Mouse (Mus musculus) kidney, adult 2 months (tissue): Measurements from ENCODE around the gene Acbd3. TPM values are rescaled to one million over a fixed set of nuclear protein-coding genes. Genes with fewer than 3 reads are reported as not detected.
A peak's percentile ranks its signal among the peaks of the same experiment; 100 is the strongest.

Experiments
- DNase-seq: peaks from one replicate; pipeline ENCODE4 v3.0.0; 2021
- H3K27ac ChIP-seq: fragments of 200-500 bp; 2 replicates; pipeline ENCODE4 v1.5.1; 2012; ENCODE audit warnings: low read depth, low read length, control low read depth, inconsistent platforms; ENCODE audit not compliant: insufficient read depth
- H3K27me3 ChIP-seq: fragments of 200-500 bp; replicated peaks from 2 replicates; pipeline ENCODE4 v1.6.1; 2012; ENCODE audit warnings: mild to moderate bottlenecking, moderate library complexity, low read length, inconsistent platforms; ENCODE audit not compliant: control insufficient read depth, insufficient read depth
- H3K36me3 ChIP-seq: fragments of 200-500 bp; 2 replicates; pipeline ENCODE4 v1.6.1; 2012; ENCODE audit warnings: mild to moderate bottlenecking, moderate library complexity, low read length, inconsistent platforms; ENCODE audit not compliant: control insufficient read depth, insufficient read depth
- H3K4me1 ChIP-seq: fragments of 200-500 bp; 2 replicates; pipeline ENCODE4 v1.6.1; 2011; ENCODE audit warnings: low read length; ENCODE audit not compliant: control insufficient read depth, insufficient read depth
- H3K4me3 ChIP-seq: fragments of 200-500 bp; 2 replicates; pipeline ENCODE4 v1.5.1; 2011; ENCODE audit warnings: mild to moderate bottlenecking, low read depth, low read length, control low read depth; ENCODE audit not compliant: insufficient read depth
- CTCF ChIP-seq: fragments of 200-500 bp; conservative IDR thresholded peaks from 2 replicates; pipeline ENCODE4 v1.5.1; 2011; ENCODE audit warnings: low read depth, mild to moderate bottlenecking, control low read depth, low read length, moderate library complexity, mixed read lengths; ENCODE audit not compliant: insufficient read depth, insufficient read length
- POLR2A ChIP-seq: fragments of 200-500 bp; IDR thresholded peaks from one replicate; pipeline ENCODE4 v1.6.1; 2011; ENCODE audit warnings: low read depth, low read length, control low read depth
- WGBS: fragments of 180-500 bp; shearing (Covaris S2); methylation state at CpG from one replicate; pipeline ENCODE4 v1.1.7; 2018; 5-methylcytosine and 5-hydroxymethylcytosine counted together
- polyA plus RNA-seq: library from polyadenylated mRNA; depleted of rRNA; stranded (reverse); fragments of >200 nt; gene quantifications from 2 replicates; pipeline ENCODE4 v1.2.3, GENCODE M21; 2012

Acbd3 gene
- polyA plus RNA-seq, 1 experiment = 12.1 TPM

- WGBS = 84% methylated on average over 6 of the region's 6 CpGs
- no peak overlapping the region for H3K27ac ChIP-seq
- no peak overlapping the region for H3K4me3 ChIP-seq
- no peaks in the 10 kb centered on the region for H3K36me3 ChIP-seq
- TF ChIP-seq POLR2A (no peak), CTCF (no peak)
- DNase-seq = no peak
- no peaks in the 10 kb centered on the region for H3K27me3 ChIP-seq
- peaks cover 12% of the 10 kb centered on the region for H3K4me1 ChIP-seq
Observed at GRCm38 (mm10) chr1:180776494-180776893, 50.7 kb downstream of the Acbd3 start.

GRCm38 (mm10) chr1:180777289-180777659 is 51.4 kb downstream of the Acbd3 start:
- no peak for DNase-seq
- Histone ChIP-seq H3K4me1 (peaks cover 15% of the 10 kb centered on the region), H3K36me3 (no peaks in the 10 kb centered on the region), H3K27me3 (no peaks in the 10 kb centered on the region), H3K27ac (peak overlapping the region; percentile 99), H3K4me3 (peak overlapping the region; percentile 81)
- TF ChIP-seq POLR2A (no peak), CTCF (no peak)
- WGBS = 4% methylated on average over 10 of the region's 10 CpGs

- DNase-seq = peak; percentile 94
- under 1% methylated on average over 56 of the region's 56 CpGs for WGBS
- Histone ChIP-seq H3K27me3 (no peaks in the 10 kb centered on the region), H3K36me3 (no peaks in the 10 kb centered on the region), H3K4me3 (peak overlapping the region; percentile 81), H3K4me1 (peaks cover 15% of the 10 kb centered on the region), H3K27ac (peak overlapping the region; percentile 99)
- TF ChIP-seq CTCF = peak; percentile 57
- peak; percentile 43 for TF ChIP-seq POLR2A
Observed at GRCm38 (mm10) chr1:180777660-180778402, 52.0 kb downstream of the Acbd3 start.

GRCm38 (mm10) chr1:180778403-180778754 is 52.5 kb downstream of the Acbd3 start:
- Histone ChIP-seq H3K27ac (peak overlapping the region; percentile 99), H3K4me3 (peak overlapping the region; percentile 81), H3K36me3 (no peaks in the 10 kb centered on the region), H3K27me3 (no peaks in the 10 kb centered on the region), H3K4me1 (peaks cover 19% of the 10 kb centered on the region)
- no peak for DNase-seq
- no peak for TF ChIP-seq CTCF
- no peak for TF ChIP-seq POLR2A
- WGBS = under 1% methylated on average over 13 of the region's 13 CpGs

DNA sequence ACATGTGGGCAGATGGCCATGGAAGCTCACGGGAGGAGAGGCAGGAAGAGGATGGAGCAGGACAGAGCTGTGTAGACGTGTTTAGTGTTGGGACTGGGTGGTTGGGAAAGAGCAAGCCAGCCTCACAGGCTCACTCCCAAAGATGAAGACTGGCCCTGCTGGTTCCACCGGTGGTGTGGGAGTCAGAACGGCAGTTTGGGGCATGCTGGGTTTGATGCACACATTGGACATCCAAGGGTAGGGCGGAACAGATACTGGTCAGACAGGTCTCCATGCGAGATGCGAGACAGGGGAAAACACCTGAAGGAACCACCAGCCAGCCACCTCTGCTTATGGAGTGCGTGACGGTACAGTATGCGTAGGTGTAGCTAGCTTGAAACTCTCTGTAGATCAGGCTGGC is 53.1 kb downstream of the Acbd3 start:
- TF ChIP-seq CTCF (no peak), POLR2A (no peak)
- no peak overlapping the region for H3K4me3 ChIP-seq
- no peaks in the 10 kb centered on the region for H3K36me3 ChIP-seq
- H3K27ac ChIP-seq = no peak overlapping the region
- DNase-seq = no peak
- 91% methylated on average over 10 of the region's 10 CpGs for WGBS
- no peaks in the 10 kb centered on the region for H3K27me3 ChIP-seq
- peaks cover 19% of the 10 kb centered on the region for H3K4me1 ChIP-seq

DNA sequence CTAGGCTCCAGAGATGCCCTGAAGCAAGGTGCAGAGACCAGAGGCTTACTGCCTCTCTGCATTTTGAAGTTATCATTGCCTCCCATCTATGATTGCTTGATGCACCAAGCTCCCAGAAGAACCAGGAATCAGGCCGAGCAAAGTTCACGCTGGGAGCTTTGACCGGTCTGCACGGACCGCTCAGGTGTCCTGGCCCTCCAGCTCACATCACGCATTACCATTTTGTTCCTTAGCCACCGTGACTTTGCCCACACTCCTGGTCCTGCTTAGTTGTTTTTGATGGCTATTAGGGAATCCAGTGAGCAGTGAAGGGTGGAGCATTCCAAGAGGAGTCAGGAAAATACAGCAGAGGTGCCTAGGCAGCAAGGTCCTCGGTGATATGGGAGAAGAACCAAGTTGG is 54.4 kb downstream of the Acbd3 start:
- Histone ChIP-seq H3K4me3 (no peak overlapping the region), H3K36me3 (no peaks in the 10 kb centered on the region), H3K27ac (no peak overlapping the region), H3K4me1 (peaks cover 19% of the 10 kb centered on the region), H3K27me3 (no peaks in the 10 kb centered on the region)
- DNase-seq = peak; percentile 70
- 56% methylated on average over 8 of the region's 8 CpGs for WGBS
- TF ChIP-seq CTCF (no peak), POLR2A (no peak)

GRCm38 (mm10) chr1:180781250-180781649 is 55.4 kb downstream of the Acbd3 start:
- Histone ChIP-seq H3K36me3 (no peaks in the 10 kb centered on the region), H3K27ac (no peak overlapping the region; the same call in 1 of the 2 replicates), H3K4me3 (no peak overlapping the region), H3K4me1 (peaks cover 19% of the 10 kb centered on the region), H3K27me3 (no peaks in the 10 kb centered on the region)
- TF ChIP-seq CTCF (no peak), POLR2A (no peak)
- 48% methylated on average over 5 of the region's 5 CpGs for WGBS
- peak; percentile 83 for DNase-seq
